Mouse (Mus musculus): ENCODE measurements around the gene Nedd9. TPM values are rescaled to one million over a fixed set of nuclear protein-coding genes. Genes with fewer than 3 reads are reported as not detected.

The Nedd9 gene
- total and polyA plus RNA-seq, 2 experiments from 2014 or later, result 10.1 to 28.2 TPM

DNA sequence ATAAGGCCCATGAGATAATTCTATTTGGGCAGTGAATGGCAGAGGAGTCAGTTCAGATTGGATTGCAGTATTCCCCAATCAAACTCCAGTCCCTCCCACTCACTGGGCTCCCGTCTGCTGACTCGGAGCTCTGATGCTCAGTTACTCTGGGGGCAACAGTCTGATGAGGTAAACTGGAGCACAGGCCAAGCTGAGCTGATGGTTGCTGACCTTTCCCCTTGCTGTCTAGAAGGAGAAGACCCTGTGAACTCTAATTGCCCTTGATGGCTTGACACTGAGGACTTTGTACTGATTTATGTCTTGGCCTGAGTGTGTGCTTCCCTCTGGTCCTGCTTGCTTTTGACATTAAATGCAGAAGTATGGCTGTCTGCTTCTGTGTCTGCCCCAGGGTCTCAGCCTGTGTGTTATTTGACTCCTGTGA, 110.1 kb downstream of the Nedd9 start:
- ATAC-seq (ENCODE audit: insufficient read depth, low read depth) (no peak), DNase-seq (ENCODE audit: low spot score) (no peak)
- 71% methylated on average over 2 of the region's 2 CpGs for WGBS
- TF ChIP-seq CTCF (IDR thresholded peaks at IDR 0.05; ENCODE audit: low read depth) (no peak), EP300 (IDR thresholded peaks at IDR 0.05; ENCODE audit: low read depth) (no peak)
- no peaks in the 10 kb centered on the region for H3K36me3 ChIP-seq (replicated peaks; ENCODE audit: control insufficient read depth, insufficient read depth, low read length)
- H3K27ac ChIP-seq (ENCODE audit: low read depth), result no peak overlapping the region
- no peaks in the 10 kb centered on the region for H3K9me3 ChIP-seq (replicated peaks; ENCODE audit: control insufficient read depth, low read length)
- no peak overlapping the region for H3K9ac ChIP-seq (replicated peaks; ENCODE audit: low read depth, low read length)
- H3K4me2 ChIP-seq (ENCODE audit: low read depth, low read length), result no peak overlapping the region
- H3K4me1 ChIP-seq (ENCODE audit: control insufficient read depth, insufficient read depth), result no peaks in the 10 kb centered on the region
- no peaks in the 10 kb centered on the region for H3K27me3 ChIP-seq (ENCODE audit: control insufficient read depth, insufficient read depth, low read length)
- no peak overlapping the region for H3K4me3 ChIP-seq (ENCODE audit: low read depth, low read length)

DNA sequence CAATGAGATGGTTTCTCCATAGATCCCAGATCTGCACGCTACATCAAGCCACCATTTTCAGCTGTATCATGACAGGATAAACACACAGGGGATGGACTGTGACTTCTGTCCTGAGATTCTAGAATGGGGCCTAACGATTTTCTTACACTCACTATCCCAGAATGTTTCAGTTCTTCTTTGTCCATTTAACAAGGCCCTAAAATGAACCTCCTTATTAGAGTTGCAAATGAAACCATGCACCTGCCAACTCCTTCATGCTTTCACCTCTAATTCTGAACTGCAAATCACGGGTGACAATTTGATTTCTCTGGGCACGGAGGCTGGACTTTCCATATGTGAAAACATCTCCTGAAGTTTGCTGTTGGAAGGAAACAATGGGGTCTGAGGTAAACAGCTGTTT, 111.1 kb downstream of the Nedd9 start:
- ATAC-seq (ENCODE audit: insufficient read depth, low read depth) (no peak), DNase-seq (ENCODE audit: low spot score) (no peak)
- WGBS, result 82% methylated on average over 4 of the region's 4 CpGs
- H3K4me3 ChIP-seq (ENCODE audit: low read depth, low read length), result no peak overlapping the region
- no peaks in the 10 kb centered on the region for H3K36me3 ChIP-seq (replicated peaks; ENCODE audit: control insufficient read depth, insufficient read depth, low read length)
- no peaks in the 10 kb centered on the region for H3K4me1 ChIP-seq (ENCODE audit: control insufficient read depth, insufficient read depth)
- H3K4me2 ChIP-seq (ENCODE audit: low read depth, low read length), result no peak overlapping the region
- H3K9ac ChIP-seq (replicated peaks; ENCODE audit: low read depth, low read length), result no peak overlapping the region
- H3K27me3 ChIP-seq (ENCODE audit: control insufficient read depth, insufficient read depth, low read length), result no peaks in the 10 kb centered on the region
- H3K9me3 ChIP-seq (replicated peaks; ENCODE audit: control insufficient read depth, low read length), result no peaks in the 10 kb centered on the region
- H3K27ac ChIP-seq (ENCODE audit: low read depth), result no peak overlapping the region
- TF ChIP-seq EP300 (IDR thresholded peaks at IDR 0.05; ENCODE audit: low read depth) (no peak), CTCF (IDR thresholded peaks at IDR 0.05; ENCODE audit: low read depth) (no peak)

DNA sequence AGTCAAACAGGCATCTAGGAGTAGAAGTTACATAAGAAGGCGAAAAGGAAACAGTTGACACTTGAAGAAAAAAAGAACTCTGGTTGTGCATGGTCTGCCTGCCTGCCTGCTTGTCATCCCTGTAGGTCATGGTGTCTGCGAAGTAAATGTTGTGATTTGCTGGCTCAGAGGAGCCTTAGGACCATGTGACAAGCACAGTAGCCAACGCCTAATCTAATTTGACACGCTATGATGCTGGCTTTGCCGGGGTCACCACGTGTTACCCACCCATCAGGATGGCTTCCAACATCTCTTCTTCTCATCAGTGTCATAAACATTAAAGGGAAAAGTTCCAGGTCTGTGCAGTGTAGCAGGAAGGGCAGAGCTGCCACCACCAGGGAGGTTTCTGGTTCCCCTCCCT, 111.5 kb downstream of the Nedd9 start:
- no peak overlapping the region for H3K4me3 ChIP-seq (ENCODE audit: low read depth, low read length)
- H3K4me1 ChIP-seq (ENCODE audit: control insufficient read depth, insufficient read depth), result no peaks in the 10 kb centered on the region
- H3K36me3 ChIP-seq (replicated peaks; ENCODE audit: control insufficient read depth, insufficient read depth, low read length), result no peaks in the 10 kb centered on the region
- ATAC-seq (ENCODE audit: insufficient read depth, low read depth) (no peak), DNase-seq (ENCODE audit: low spot score) (no peak)
- H3K27ac ChIP-seq (ENCODE audit: low read depth), result no peak overlapping the region
- WGBS, result 73% methylated on average over 6 of the region's 6 CpGs
- no peaks in the 10 kb centered on the region for H3K27me3 ChIP-seq (ENCODE audit: control insufficient read depth, insufficient read depth, low read length)
- TF ChIP-seq CTCF (IDR thresholded peaks at IDR 0.05; ENCODE audit: low read depth), result no peak
- TF ChIP-seq EP300 (IDR thresholded peaks at IDR 0.05; ENCODE audit: low read depth), result no peak
- no peaks in the 10 kb centered on the region for H3K9me3 ChIP-seq (replicated peaks; ENCODE audit: control insufficient read depth, low read length)
- no peak overlapping the region for H3K4me2 ChIP-seq (ENCODE audit: low read depth, low read length)
- no peak overlapping the region for H3K9ac ChIP-seq (replicated peaks; ENCODE audit: low read depth, low read length)

DNA sequence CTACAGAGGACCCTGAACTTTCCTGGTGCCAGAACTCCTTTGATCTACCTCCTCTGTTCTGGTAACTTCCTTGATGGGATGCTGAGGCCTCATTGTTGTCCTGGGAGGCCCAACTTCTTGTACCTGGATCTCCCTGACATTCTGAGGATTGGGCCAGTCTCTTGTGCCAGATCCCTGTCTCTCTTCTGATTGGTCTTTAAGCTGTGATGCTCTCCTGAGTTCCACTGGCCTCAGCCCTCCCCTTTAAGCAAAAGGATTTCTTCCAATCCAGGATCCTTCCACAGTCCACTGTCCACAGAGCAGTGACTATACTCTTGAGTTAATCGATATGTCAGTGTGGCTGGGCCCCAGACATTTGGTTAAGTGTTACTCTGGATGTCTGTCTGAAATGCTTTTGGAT, 112.3 kb downstream of the Nedd9 start:
- 95% methylated on average over 1 of the region's 1 CpGs for WGBS
- TF ChIP-seq CTCF (IDR thresholded peaks at IDR 0.05; ENCODE audit: low read depth) (no peak), EP300 (IDR thresholded peaks at IDR 0.05; ENCODE audit: low read depth) (no peak)
- ATAC-seq (ENCODE audit: insufficient read depth, low read depth) (no peak), DNase-seq (ENCODE audit: low spot score) (no peak)
- Histone ChIP-seq H3K4me1 (ENCODE audit: control insufficient read depth, insufficient read depth) (no peaks in the 10 kb centered on the region), H3K4me3 (ENCODE audit: low read depth, low read length) (no peak overlapping the region), H3K9me3 (replicated peaks; ENCODE audit: control insufficient read depth, low read length) (no peaks in the 10 kb centered on the region), H3K9ac (replicated peaks; ENCODE audit: low read depth, low read length) (no peak overlapping the region), H3K4me2 (ENCODE audit: low read depth, low read length) (no peak overlapping the region), H3K36me3 (replicated peaks; ENCODE audit: control insufficient read depth, insufficient read depth, low read length) (no peaks in the 10 kb centered on the region), H3K27ac (ENCODE audit: low read depth) (no peak overlapping the region), H3K27me3 (ENCODE audit: control insufficient read depth, insufficient read depth, low read length) (no peaks in the 10 kb centered on the region)

DNA sequence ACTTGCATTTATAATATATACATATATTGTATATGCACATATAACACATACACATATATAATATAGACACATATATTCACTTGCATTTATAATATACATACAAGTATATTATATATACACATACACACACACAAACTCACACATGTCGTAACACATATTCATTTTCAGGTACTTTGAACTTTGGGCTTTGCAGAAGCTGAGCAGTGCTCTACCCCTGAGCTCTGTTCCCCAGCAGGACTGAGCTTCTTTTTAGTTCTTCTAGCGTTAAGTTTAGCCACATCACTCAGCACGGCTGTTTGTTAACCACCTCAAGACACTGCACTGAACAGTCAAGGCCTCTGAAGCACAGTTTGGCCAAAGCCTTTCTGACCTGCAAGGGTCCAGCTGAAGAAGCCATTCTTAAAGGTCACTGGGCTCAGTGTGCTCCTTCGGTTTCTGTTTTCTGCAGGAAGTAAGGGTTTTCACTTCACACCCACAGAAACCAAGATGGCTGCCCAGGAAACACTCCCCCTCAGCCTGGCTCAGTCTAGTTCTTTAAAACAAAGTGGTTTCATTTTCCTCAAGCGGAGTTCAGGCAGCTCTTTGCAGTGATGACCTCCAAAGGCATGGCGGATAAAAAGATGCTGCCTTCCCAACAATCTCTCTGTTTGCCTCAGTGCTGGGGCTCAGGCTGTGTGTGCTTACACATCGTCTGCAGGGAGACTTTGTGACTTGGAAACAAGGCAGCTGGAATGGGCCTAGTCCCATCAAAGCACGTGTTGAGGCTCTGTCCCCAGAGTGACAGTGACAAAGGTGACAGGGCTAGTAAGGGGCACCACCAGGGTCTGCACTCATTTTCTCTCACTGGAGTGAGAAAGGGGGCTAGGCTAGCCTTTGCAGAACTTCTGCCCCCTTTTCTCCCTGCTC, 114.4 kb downstream of the Nedd9 start:
- no peaks in the 10 kb centered on the region for H3K27me3 ChIP-seq (ENCODE audit: control insufficient read depth, insufficient read depth, low read length)
- H3K9me3 ChIP-seq (replicated peaks; ENCODE audit: control insufficient read depth, low read length), result no peaks in the 10 kb centered on the region
- no peaks in the 10 kb centered on the region for H3K36me3 ChIP-seq (replicated peaks; ENCODE audit: control insufficient read depth, insufficient read depth, low read length)
- no peak for DNase-seq (ENCODE audit: low spot score)
- no peak overlapping the region for H3K4me2 ChIP-seq (ENCODE audit: low read depth, low read length)
- no peak for ATAC-seq (ENCODE audit: insufficient read depth, low read depth)
- H3K9ac ChIP-seq (replicated peaks; ENCODE audit: low read depth, low read length), result no peak overlapping the region
- WGBS, result 68% methylated on average over 8 of the region's 8 CpGs
- H3K4me1 ChIP-seq (ENCODE audit: control insufficient read depth, insufficient read depth), result no peaks in the 10 kb centered on the region
- TF ChIP-seq EP300 (IDR thresholded peaks at IDR 0.05; ENCODE audit: low read depth) (no peak), CTCF (IDR thresholded peaks at IDR 0.05; ENCODE audit: low read depth) (no peak)
- no peak overlapping the region for H3K4me3 ChIP-seq (ENCODE audit: low read depth, low read length)
- H3K27ac ChIP-seq (ENCODE audit: low read depth), result peak overlapping the region; percentile 20; the same call in 1 of the 2 replicates

Measured in heart, postnatal 0 days (tissue).